Mouse (Mus musculus) lung, postnatal 36 days (tissue): Measurements from ENCODE around the gene Ugt1a6a.
"Not testable (repeated sequence)": the region's sequence is repeated elsewhere in the genome, so short reads cannot be mapped to it uniquely, and the experiment has no call there.

ENCODE experiments used
- DNase-seq: peaks from one replicate; pipeline ENCODE4 v3.0.0; 2022; ENCODE audit warnings: mixed read lengths

Ugt1a6a gene

DNA sequence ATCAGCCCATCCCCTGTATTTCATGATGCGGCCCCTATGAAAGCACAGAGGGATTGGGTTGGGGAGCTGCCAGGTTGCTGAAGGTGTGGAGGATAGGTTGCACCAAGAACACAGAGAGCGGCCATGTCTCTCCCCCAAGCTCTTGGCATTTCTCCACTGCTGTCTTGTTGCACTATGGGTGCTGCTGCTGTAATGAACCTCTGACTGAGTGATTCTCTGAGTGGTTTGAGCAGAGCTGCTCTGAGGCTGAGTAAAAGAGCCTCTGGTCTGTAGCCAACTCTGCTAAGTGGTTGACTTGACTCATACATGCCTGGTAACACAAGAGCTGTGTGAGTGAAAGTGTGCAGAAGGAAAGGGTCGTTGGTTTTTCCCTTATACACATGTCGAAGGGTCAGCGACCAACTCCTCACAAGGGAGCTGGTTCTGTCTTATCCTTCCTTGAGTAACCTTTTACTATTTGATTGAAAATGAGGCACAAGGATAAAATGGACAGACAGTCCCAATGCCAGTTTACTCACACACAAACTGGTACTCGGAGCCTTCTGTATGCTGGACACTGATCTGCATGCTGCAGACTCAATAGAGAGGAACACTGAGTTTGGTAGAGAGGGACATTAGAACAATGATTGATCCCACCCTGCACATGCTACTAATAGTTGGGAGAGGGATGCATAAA, 758 bp downstream of the Ugt1a6a start:
- peak; percentile 51 for DNase-seq

DNA sequence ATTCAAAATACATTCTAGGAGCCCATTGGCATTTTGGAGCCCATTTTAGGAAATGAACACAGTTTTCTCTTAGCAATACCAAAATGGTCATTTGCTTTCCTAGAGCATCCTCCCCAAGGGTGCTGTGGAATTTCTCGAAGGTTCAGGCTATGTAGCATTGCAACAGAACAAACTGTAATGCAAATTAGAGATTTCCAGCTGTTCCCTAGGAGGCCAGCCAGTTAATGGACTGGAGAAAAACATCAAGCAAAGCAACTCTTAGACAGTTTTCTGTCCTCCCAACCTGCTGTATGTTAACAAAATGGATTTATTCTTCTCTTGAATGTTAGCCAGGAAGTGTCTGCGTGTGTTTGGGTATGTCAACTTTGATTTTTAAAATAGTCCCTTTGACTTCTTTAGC, 2.0 kb downstream of the Ugt1a6a start:
- peak; percentile 31 for DNase-seq

DNA sequence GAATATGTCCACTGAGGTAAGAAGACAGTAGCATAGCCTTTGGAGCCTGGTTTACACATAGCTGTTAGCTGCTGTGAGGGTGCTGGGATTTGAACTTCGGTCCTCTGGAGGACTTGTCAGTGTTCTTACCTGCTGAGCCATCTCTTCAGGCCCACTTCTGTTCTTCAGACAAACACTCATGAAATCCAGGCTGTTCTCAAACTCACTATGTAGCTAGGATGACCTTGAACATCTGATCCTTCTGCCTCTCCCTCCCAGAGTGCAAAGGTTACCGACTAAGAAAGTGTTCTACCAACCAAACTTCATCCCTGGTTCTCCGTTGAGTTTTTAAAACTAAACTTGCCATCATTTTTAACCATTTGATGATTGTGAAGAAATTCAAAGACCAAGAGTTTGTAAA, 2.7 kb downstream of the Ugt1a6a start:
- no peak for DNase-seq

DNA sequence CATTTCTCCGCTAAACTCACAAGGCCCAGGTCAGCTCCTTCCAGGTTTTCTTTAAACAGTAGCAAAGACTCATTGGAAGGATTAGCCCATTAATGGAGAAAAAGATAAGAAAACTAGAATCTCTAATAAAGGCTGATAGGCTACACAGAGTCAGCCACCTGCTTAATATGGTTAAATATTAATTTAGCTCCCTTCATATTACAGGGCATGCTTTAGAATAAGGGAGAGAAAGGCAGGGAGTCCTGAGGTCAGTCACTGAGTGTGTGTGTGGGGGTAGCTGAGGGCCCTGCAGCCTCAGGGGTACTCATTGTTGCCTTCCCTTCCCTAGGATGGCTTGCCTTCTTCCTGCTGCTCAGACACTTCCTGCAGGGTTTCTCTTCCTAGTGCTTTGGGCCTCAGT, 3.5 kb downstream of the Ugt1a6a start:
- no peak for DNase-seq

DNA sequence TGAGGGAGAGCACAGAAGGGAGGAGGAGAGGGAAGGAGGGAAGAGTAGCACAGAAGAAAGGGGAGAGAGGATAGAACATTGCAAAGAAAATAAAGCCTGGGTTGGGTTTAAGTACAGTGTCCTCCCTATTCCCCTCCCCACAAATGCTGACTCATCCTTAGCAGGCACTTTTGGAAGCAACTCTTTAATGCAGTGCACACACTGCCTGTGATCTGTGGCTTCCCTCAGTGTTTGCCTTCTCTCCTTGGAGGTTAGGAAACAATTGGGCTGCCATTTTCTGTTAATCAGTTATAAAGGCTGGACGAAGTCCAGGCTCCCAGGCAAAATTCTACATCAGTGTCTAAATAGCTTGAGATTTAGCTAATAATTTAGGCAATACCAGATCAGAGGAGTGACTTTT, 5.9 kb downstream of the Ugt1a6a start:
- peak; percentile 53 for DNase-seq

DNA sequence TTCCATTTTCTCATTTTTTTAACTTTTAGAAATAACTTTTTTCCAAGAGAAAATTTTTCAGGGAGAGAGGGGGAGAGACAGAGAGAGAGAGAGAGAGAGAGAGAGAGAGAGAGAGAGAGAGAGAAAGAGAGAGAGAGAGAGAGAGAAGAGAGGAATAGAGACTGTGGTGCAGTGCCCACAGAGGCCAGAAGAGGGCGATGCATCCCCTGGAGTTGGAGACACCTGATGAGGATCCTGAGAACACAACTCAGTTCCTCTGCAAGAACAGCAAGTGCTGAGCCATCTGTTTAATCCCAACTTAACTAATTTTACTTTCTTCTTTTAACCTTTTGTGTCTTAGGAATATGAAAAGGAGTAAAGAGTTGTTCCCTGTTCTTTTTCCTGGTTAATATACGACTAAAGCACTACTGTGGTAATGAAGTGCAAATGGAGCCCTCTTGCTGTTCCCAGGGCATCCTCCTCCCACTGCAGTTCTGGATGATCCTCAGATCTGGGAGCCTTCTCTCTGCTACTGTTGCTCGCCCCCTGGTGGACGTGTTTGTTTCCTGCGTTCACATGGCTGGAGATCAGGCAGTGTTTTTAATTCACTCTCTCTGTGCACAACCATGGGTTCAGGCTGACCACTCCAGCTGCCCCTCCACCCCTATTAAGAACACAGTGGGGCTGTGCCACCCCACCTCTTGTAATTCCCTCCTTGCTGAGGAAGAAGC, 9.5 kb downstream of the Ugt1a6a start:
- DNase-seq = peak; percentile 69

DNA sequence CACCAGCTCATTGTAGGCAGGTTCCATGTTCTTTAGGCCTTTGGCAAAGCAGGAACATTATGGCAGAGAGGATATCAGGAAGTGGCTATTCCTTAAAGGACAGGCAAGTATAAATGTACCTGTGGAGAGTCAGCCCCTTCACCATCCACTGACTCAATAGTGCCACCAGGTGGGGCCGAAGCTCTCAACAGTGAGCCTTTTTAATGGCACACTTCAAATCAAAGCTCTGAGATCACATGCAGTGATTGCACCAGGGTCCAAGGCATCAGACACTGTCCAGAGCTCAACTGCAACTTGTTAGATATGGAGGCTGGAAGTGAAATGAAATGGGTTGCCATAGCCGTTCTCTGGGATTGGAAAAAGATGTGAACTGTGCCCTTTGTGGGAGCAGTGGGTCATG, 10.7 kb downstream of the Ugt1a6a start:
- DNase-seq = peak; percentile 69

DNA sequence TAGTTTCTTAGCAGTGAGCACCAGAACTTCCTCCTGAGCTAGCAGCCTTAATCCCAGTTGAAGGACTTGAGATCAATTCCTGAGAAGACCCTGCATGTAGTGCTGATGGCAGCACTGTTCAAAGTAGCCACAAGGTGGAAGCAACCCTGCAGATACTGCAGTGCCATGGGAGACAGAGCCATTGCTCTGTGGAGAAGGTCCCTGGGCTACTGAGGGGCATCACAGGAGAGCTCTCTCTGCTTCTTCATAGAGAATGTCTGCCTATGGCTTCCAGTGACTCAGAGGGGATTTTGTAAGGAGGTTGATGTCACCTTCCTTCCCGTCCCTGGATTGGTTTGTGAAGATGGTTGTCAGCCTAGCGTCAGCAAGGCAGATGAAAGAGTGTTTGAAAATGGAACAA, 15.5 kb downstream of the Ugt1a6a start:
- not testable (repeated sequence) for DNase-seq

DNA sequence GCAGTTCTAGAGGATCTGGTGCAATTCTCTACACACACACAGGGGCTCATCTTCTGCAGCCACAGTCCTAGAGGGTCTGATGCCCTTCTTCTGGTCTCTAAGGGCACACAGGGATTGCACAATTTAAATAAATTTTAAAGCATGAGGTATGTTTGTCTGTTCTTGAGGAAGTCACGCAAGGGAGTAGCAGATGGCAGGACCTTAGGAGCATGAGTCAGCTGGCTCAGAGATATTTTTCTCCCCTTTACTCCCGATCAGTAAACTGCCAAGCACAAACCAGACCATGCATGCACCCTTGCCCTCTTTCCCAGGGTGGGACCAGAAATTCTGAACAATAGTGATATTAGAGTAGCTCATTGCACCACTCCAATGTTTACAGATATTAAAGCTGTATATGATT, 23.8 kb downstream of the Ugt1a6a start:
- DNase-seq = no peak

DNA sequence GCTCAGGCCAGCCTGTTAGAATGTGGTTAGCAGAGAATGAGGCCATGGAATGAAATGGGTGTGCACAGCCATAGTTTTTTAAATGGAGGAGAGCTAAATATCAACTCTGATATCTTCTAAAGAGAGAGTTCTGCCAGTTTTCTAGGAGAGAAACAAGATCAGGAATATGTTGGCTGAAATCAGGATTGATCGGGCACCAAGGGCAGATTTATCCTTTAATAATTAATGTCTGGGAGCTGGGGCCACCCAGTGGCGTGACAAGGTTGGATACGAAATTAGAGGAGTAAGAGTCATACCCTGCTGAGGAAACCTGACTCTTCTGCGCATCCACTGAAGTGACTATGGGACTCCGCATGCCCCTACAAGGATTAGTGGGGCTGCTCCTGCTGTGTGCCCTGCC, 31.1 kb downstream of the Ugt1a6a start, which contains the start of gene Ugt1a5:
Gene Ugt1a5 (plus strand): TSS at position 302 of the 400 bp plus-strand sequence.
- no peak for DNase-seq

DNA sequence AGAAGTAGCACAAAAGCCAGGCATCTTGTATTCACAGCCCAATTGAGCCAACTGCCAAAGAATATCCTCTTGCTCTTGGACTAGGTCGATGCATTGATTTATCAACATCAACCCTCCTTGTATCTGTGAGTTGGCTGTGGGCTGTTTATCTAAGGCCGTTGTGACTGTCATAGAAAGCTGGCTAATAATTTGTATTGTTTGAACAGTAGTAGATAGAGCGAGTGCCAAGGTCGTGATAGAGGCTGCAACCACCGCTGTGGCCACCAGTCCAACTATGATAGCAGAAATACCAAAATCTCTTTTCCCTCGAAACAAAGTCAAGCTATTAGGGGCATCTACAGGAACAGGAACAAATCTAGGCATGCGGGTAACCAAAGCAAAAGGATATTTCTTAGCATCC, 37.6 kb downstream of the Ugt1a6a start:
- not testable (repeated sequence) for DNase-seq

DNA sequence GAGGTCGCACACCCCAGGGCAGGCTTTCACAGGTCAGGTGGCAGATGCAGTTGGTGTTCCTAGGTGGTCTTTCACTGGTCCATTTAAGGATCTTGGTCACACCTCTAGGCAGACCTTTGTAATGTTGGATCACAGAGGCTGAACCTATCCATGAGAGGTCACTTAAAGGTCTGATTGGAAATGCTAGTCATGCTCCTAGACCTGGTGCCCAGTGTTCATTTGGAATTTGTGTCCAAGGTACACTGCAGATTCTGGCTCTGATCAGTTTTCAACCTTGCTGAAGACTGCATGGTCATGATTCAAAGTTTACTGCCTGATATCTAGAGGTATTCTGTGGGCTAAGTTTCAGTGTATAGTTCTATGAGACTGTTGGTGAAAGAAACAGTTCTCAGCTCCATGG, 45.0 kb downstream of the Ugt1a6a start:
- no peak for DNase-seq

DNA sequence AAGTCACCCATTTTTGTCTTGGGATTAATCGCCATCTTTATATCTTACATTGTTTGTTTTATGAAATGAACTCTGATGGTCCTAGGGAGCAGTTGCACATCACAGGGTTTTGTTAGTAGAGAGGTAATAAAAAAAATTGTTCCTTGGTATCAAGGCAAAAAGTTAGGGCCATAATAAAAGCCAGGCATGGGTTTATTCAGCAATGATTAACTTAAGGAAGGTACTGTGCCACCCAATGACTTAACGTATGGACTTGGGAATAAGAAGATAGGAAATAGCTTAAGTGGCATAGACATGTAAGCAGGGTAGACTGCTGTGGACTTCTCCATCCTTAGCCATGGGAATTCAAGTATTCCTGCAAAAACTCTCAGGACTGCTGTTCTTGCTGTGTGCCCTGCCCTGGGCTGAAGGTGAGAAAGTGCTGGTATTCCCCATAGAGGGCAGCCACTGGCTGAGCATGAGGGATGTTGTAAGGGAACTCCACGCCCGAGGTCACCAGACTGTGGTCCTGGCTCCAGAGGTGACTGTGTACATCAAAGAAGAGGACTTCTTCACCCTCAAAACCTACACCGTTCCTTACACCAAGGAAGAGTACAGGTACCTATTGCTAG, 51.8 kb downstream of the Ugt1a6a start:
- DNase-seq = no peak

DNA sequence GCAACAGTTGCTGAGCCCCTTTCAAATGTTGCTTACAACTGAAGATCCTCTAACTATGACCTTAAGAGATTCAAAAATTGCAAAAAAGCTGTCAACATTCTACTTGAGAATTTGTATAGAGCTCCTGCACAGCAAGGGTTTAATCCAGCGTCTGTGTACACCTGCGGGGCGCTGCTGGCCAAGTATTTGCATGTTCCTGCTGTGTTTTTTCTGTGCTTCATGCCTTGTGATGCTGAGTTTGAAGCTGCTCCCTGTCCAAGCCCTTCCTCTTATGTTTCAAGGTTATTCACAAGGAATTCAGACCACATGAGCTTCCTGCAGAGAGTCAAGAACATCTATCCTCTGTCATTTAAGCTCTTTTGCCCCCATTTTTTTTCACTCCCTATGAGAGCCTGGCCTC, 57.5 kb downstream of the Ugt1a6a start:
- DNase-seq = no peak

DNA sequence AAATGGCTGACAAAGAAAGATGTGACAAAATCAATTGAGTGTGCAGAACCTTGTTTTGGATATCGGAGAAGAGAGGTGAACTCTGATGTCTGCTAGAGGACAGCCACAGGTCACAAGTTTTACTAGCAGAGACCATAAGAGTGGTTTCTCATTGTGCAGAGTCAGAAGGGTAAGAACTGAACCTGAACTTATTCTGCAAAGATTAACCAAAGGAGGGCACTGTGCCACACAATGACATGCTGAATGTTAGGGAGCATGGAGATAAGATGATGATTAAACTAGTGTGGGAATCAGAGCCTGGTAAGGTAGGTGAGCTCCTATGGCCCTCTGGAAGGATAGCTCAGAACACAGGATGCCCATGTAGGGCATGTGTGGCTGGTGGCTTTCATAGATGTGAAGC, 61.1 kb downstream of the Ugt1a6a start:
- no peak for DNase-seq

DNA sequence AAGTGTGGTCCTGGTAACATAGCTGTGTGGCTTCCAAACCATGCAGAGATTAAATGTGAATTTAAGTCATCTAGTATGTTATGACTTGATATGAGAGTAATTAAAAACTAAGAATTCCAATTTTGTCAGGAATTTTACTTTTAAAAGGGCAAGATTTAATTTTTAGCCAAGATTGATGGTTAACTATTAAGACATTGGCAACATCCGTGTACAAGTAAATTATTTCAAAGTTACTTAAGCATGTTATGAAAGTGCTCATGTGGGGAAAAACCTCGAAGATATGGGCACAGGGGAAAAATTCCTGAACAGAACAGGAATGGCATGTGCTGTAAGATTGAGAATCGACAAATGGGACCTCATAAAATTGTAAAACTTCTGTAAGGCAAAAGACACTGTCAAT, 62.8 kb downstream of the Ugt1a6a start:
- no peak for DNase-seq

DNA sequence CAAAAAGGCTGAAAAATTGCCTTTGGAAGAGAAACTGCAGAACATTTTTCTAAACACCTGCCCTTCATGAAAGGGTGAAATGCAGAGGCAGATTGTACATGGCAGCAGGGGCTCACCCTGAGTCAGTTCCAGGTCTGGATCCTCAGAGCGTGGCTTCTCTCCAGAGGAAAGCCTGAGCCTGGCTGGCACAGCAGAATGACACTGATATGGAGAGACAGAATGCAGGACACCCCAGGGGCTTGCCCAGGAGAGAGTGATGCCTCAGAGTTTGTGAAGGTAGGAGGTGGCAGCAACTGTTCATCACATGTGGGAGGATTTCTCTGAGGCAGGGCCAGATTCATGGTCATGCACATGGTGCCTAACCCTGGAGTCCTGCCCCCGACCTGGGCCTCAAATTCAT, 65.4 kb downstream of the Ugt1a6a start:
- DNase-seq = no peak

DNA sequence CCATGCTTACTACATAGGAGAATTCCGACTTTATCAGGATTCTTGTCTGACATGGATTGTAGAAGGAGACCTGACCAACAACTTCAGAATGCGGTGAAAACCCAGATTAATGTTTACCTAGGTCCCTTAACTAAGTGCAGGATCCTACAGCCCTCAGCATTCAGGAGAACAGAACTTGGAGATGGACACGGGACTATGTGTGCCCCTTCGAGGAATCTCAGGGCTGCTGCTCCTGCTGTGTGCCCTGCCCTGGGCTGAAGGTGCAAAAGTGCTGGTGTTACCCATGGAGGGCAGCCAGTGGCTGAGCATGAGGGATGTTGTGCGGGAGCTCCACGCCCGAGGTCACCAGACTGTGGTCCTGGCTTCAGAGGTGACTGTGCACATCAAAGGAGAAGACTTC, 65.8 kb downstream of the Ugt1a6a start, which contains the start of gene Ugt1a2:
Gene Ugt1a2 (plus strand): TSS at position 146 of the 400 bp plus-strand sequence.
- no peak for DNase-seq

DNA sequence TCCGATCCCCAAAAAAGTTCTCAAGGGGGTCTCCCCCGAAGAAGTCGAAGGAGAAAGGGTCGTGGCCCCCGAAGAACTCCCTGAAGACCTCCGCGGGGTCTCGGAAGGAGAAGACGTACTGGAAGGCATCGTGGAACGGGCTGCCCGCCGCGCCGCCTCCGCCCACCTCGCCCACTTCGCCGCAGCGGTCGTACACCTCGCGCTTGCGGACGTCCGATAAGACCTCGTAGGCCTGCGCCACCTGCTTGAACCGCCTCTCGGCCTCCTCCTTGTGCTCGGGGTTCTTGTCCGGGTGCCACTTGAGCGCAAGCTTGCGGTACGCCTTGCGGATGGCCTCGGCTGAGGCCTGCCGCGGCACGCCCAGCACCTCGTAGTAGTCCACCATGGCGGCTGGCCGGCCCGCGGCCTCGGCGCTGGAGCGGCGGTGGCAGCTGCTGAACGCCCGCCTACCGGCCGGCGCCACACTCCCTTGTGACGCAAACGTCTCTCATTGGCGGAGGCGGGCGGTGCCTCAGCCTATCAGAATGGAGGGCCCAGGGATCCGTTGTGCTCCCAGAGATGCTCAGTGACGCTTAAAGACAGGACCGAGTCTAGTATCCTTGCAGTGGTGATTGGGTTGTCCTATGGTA, 70.8 kb downstream of the Ugt1a6a start, which contains the start of gene Dnajb3:
Gene Dnajb3 (minus strand): TSS at position 489 of the 629 bp plus-strand sequence.
- peak; percentile 71 for DNase-seq

DNA sequence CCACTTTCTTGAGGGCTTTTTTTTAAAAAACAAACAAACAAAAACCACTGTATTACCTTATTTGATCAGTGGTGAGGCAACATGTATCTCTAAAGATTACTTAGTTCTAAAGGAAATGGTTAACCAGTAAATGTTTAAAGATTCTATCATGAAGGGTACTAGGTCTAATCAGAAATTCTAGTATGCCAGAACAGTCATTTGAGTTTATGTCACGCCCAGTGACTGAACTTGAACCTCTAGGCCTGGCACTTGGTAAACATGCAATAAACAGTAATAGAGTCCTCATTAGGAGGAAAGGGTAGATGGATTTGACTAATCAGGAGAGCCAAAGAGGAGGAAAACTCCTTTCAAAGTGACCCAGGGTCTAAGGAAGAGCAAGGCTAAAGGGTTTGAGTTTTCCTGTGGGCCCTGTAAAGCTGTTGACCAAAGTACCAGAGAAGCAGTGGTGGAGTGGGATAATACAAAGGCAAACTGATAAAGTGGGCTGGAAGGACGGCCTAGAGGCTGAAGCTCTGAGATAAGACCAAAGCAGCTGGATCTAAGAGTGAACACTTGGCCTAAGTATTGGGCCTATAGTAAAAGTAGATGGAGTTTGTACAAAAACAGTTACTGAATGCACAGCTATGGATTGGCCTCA, 72.4 kb downstream of the Ugt1a6a start:
- DNase-seq = no peak

DNA sequence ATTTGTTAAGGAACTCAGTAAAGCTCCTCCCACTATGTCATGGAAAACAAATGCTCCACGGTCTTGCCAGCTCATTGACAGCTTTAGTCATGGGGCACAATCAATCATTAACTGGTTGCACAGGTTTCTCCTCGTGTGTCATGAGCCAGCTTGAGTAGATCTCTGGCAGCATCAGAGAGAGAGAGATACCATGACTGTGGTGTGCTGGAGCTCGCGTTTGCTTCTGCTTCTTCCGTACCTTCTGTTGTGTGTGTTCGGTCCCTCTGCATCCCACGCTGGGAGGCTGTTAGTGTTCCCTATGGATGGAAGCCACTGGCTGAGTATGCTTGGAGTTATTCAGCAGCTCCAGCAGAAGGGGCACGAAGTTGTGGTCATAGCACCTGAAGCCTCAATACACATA, 77.2 kb downstream of the Ugt1a6a start, which contains the start of gene Ugt1a1:
Gene Ugt1a1 (plus strand): TSS at position 148 of the 400 bp plus-strand sequence.
- DNase-seq = no peak

DNA sequence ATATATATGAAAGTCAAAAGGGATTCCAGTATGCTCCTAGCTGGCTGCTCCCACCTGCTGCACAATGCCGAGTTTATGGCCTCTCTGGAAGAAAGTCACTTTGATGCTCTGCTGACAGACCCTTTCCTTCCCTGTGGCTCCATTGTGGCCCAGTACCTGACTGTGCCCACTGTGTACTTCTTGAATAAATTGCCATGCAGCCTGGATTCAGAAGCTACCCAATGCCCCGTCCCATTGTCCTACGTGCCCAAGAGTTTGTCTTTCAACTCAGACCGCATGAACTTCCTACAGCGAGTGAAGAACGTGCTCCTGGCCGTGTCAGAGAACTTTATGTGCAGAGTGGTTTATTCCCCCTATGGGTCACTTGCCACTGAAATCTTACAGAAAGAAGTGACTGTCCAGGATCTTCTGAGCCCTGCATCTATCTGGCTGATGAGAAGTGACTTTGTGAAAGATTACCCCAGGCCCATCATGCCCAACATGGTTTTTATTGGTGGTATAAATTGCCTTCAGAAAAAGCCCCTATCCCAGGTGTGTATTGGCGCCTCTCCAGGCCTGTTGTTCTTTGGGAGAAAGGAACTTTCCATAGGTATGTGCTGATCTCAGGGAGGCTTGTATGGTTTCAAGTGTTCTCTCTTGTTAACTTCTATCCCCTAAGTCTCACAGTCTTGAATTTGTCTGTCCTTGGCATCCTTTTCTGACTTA, 77.9 kb downstream of the Ugt1a6a start:
- DNase-seq = no peak
